Mouse (Mus musculus) thymus, adult 2 months (tissue): ENCODE measurements around the gene Degs1.

ENCODE experiments used
- CTCF ChIP-seq: fragments of 200-500 bp; IDR thresholded peaks from 2 replicates; pipeline ENCODE4 v1.5.1; 2012; ENCODE audit warnings: mild to moderate bottlenecking, control low read depth, low read length, moderate library complexity, borderline replicate concordance; ENCODE audit not compliant: control insufficient read depth, poor library complexity, insufficient read depth; ENCODE audit errors: extremely low read depth
- POLR2A ChIP-seq: fragments of 200-500 bp; IDR thresholded peaks from 2 replicates; pipeline ENCODE4 v1.6.1; 2012; ENCODE audit warnings: mild to moderate bottlenecking, low read length, control low read depth, moderate library complexity; ENCODE audit not compliant: control insufficient read depth, poor library complexity, insufficient read depth; ENCODE audit errors: extremely low read depth

DNA sequence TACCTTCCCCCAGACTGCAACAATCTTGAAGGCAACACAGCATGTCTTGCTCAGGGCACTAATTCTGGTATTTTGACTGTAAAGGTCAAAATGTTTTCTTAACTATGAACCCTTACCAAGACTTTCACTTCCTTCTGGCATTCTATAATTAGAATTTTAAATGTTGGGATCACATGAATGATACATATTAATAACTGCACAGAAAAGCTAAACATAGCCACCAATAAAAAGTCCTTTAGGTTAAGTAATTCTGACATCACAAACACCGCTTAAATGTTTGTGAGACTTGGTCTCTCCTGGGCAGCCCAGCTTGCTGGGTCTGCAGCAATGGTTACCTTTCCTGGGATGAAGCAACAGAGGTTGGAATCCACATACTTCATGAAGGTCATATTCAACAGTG, 43.3 kb upstream of the Degs1 start:
- TF ChIP-seq CTCF, result no peak
- TF ChIP-seq POLR2A, result no peak
